Mouse (Mus musculus) left cerebral cortex, postnatal 14 days (tissue): ENCODE measurements at regions not wholly inside any gene's neighbourhood (a gene's known extent, or its start where the extent isn't known, plus 50 kb on each side); places are given as distances from the start of the nearest gene placed in this dataset.

Source experiments
- microRNA-seq, 2 experiments: library from miRNA; unstranded; fragments of <30 nt; microRNA quantifications; one replicate each; pipeline ENCODE4 v1.2.0; 2022

Small RNA genes lying in the stretch of these regions (microRNA-seq; reads per million reads assigned to microRNA genes)
- 0 reads per million in 2 experiments for gene Gm24973
